Mouse (Mus musculus) hindbrain, postnatal 0 days (tissue): ENCODE measurements at regions not wholly inside any gene's neighbourhood (a gene's known extent, or its start where the extent isn't known, plus 50 kb on each side); places are given as distances from the start of the nearest gene placed in this dataset.

Experiments
- ATAC-seq: fragments of 200-750 bp; cut with Nextera tagmentation; 2 replicates; pipeline ENCODE4 v1.8.0; 2017; ENCODE audit warnings: mild to moderate bottlenecking, moderate TSS enrichment, moderate library complexity
- DNase-seq: peaks from one replicate; pipeline ENCODE4 v3.0.0-alpha.2; 2015; ENCODE audit warnings: low spot score
- H3K27ac ChIP-seq: fragments of 300-500 bp; sonication (generic); 2 replicates; pipeline ENCODE4 v1.5.1; 2014; ENCODE audit warnings: mild to moderate bottlenecking
- H3K27me3 ChIP-seq: fragments of 300-500 bp; sonication (generic); 2 replicates; pipeline ENCODE4 v1.6.1; 2014; ENCODE audit warnings: low read length, mixed read lengths; ENCODE audit not compliant: insufficient read depth
- H3K36me3 ChIP-seq: fragments of 300-500 bp; sonication (generic); 2 replicates; pipeline ENCODE4 v1.6.1; 2014; ENCODE audit warnings: low read length, mixed read lengths; ENCODE audit not compliant: insufficient read depth
- H3K4me1 ChIP-seq: fragments of 300-500 bp; sonication (generic); 2 replicates; pipeline ENCODE4 v1.6.1; 2014; ENCODE audit warnings: antibody characterized with exemption, low read length, mixed read lengths; ENCODE audit not compliant: insufficient read depth
- H3K4me2 ChIP-seq: fragments of 300-500 bp; sonication (generic); 2 replicates; pipeline ENCODE4 v1.6.1; 2014; ENCODE audit warnings: low read depth, mild to moderate bottlenecking, low read length, moderate library complexity, mixed read lengths
- H3K4me3 ChIP-seq: fragments of 300-500 bp; sonication (generic); 2 replicates; pipeline ENCODE4 v1.5.1; 2014; ENCODE audit warnings: low read length
- H3K9ac ChIP-seq: fragments of 300-500 bp; sonication (generic); replicated peaks from 2 replicates; pipeline ENCODE4 v1.6.1; 2014; ENCODE audit warnings: mild to moderate bottlenecking, low read length, moderate library complexity, mixed read lengths
- H3K9me3 ChIP-seq: fragments of 300-500 bp; sonication (generic); 2 replicates; pipeline ENCODE4 v1.6.1; 2016; ENCODE audit warnings: low read length, mixed read lengths
- CTCF ChIP-seq: IDR thresholded peaks from 2 replicates; pipeline ENCODE4 v1.5.1; 2016; ENCODE audit warnings: antibody characterized with exemption, control low read depth, low read depth
- WGBS: fragments of 180-500 bp; shearing (Covaris S2); extraction: QIAGEN DNeasy Blood & Tissue Kit; methylation state at CpG from one replicate; pipeline ENCODE4 v1.1.7; 2014; 5-methylcytosine and 5-hydroxymethylcytosine counted together

DNA sequence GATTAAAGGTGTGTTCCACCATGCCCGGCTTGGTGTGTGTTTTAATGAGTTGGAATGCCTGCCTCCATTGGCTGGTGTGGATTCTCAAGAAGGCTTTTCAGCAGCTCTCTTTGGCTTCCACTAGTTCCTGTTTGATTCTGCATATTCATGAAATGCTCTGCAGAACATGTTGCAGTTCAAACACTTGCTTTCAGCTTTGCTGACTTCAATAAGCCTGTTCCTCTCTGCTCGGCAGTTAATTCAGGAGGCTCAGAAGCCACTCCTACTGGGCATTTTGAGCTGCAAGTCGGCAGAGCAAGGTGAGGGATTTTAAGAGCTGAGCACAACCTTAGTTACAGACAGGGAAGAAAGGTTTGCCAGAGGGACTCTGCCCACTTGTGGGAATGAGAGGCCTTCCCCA is 153.1 kb upstream of the Ercc4 start:
- Histone ChIP-seq H3K4me1 (no peaks in the 10 kb centered on the region), H3K27ac (no peak overlapping the region), H3K27me3 (no peaks in the 10 kb centered on the region), H3K9me3 (no peaks in the 10 kb centered on the region), H3K9ac (no peak overlapping the region), H3K4me2 (no peak overlapping the region), H3K36me3 (no peaks in the 10 kb centered on the region), H3K4me3 (no peak overlapping the region)
- 67% methylated on average over 3 of the region's 3 CpGs for WGBS
- DNase-seq (peak; percentile 9), ATAC-seq (no peak)
- no peak for TF ChIP-seq CTCF

DNA sequence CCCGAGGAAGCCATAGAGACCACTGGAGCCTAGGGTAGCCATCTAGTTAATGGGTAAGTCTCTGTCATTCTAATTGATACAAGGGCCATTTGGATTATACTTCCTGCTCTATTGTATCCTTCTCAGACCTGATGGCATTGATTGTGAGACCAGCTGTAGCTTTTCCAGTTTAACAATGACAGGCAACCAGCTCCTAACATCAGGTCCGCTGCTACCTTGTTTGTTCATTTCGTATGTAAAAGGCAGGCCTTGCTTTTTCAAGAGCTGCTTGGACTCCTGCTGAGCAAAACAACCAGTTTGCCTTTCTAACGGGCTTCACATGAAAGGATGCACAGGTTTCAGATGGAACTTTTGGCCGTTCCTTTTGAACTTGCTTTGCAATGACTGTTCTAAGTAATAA is 148.6 kb upstream of the Ercc4 start:
- TF ChIP-seq CTCF, result no peak
- Histone ChIP-seq H3K27ac (no peak overlapping the region), H3K9ac (no peak overlapping the region), H3K4me3 (no peak overlapping the region), H3K4me2 (no peak overlapping the region), H3K36me3 (no peaks in the 10 kb centered on the region), H3K4me1 (no peaks in the 10 kb centered on the region), H3K9me3 (no peaks in the 10 kb centered on the region), H3K27me3 (no peaks in the 10 kb centered on the region)
- no peak for ATAC-seq
- DNase-seq, result no peak
- 44% methylated on average over 5 of the region's 5 CpGs for WGBS

DNA sequence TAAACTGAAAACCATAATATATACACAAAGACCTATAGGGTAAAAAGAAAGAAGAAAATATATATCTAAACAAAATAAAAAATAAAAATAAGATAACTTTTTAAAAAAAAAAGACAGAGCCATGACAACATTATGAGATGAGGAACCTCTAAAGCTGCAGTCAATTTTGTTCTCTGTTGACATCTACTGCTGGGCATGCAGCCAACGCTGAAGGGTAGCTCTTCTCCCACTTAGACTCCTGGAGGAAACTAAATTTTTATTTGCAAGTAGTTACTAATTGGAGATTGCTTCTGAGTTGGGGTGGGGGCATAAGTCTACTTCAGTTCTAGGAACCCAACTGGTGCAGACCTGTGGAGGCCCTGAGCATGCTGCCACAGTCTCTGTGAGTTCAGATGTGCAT is 126.8 kb upstream of the Ercc4 start:
- no peaks in the 10 kb centered on the region for H3K36me3 ChIP-seq
- H3K9ac ChIP-seq, result no peak overlapping the region
- no peak overlapping the region for H3K4me2 ChIP-seq
- no peak overlapping the region for H3K27ac ChIP-seq
- H3K27me3 ChIP-seq, result no peaks in the 10 kb centered on the region
- no peaks in the 10 kb centered on the region for H3K9me3 ChIP-seq
- WGBS, result 85% methylated on average over 1 of the region's 1 CpGs
- no peak for ATAC-seq
- no peak for TF ChIP-seq CTCF
- H3K4me1 ChIP-seq, result no peaks in the 10 kb centered on the region
- no peak overlapping the region for H3K4me3 ChIP-seq
- DNase-seq, result no peak

DNA sequence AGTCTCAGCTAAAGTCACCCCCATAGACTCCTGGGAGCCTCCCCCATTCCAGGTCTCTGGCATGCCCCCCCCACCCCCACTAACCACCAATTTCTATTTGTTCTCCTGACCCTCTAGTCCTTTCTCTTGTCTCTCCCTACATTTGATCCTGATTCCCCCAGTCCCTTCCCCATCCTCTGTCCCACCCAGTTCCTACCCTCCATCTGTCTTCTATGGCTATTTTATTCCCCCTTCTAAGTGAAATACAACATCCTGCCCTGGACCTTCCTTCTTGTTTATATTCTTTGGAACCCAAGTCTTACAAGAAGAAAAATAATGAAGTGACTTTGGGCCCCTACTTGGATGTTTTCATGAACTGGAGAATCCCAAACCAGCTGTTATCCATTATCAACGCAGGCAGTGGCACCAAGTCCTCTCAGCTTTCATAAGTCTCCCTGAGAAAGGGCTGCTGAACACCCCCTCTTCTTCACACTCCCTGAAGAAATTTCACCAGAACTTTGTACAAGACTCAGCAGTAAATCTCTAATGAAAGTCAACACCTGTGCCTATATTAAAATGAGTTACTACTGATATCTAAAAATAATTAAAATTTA is 108.1 kb upstream of the Ercc4 start:
- Histone ChIP-seq H3K27ac (no peak overlapping the region), H3K9ac (no peak overlapping the region), H3K36me3 (no peaks in the 10 kb centered on the region), H3K4me2 (no peak overlapping the region), H3K9me3 (no peaks in the 10 kb centered on the region), H3K27me3 (no peaks in the 10 kb centered on the region), H3K4me3 (no peak overlapping the region), H3K4me1 (no peaks in the 10 kb centered on the region)
- WGBS, result 71% methylated on average over 1 of the region's 1 CpGs
- no peak for TF ChIP-seq CTCF
- no peak for ATAC-seq
- no peak for DNase-seq

DNA sequence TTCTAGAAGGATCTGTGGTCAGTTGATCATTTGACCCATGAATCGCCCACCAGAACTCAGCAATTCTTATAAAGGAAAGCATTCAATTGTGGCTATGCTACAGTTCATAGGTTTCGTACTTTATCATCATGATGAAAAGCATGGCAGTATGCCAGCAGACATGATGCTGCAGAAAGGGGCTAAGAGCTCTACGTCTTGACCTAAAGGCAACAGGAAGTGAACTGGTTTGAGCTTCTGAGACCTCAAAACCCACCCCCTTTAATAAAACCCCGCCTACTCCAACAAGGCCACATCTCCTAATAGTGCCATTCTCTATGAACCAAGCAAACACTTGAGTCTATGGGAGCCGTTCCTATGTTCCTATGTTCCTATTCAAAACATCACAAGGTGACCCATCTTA is 96.6 kb upstream of the Ercc4 start:
- Histone ChIP-seq H3K36me3 (no peaks in the 10 kb centered on the region), H3K4me3 (no peak overlapping the region), H3K27me3 (no peaks in the 10 kb centered on the region), H3K9ac (no peak overlapping the region), H3K27ac (no peak overlapping the region), H3K4me2 (no peak overlapping the region), H3K4me1 (no peaks in the 10 kb centered on the region), H3K9me3 (no peaks in the 10 kb centered on the region)
- no peak for DNase-seq
- no peak for ATAC-seq
- TF ChIP-seq CTCF, result no peak
- WGBS, result 91% methylated on average over 5 of the region's 5 CpGs

DNA sequence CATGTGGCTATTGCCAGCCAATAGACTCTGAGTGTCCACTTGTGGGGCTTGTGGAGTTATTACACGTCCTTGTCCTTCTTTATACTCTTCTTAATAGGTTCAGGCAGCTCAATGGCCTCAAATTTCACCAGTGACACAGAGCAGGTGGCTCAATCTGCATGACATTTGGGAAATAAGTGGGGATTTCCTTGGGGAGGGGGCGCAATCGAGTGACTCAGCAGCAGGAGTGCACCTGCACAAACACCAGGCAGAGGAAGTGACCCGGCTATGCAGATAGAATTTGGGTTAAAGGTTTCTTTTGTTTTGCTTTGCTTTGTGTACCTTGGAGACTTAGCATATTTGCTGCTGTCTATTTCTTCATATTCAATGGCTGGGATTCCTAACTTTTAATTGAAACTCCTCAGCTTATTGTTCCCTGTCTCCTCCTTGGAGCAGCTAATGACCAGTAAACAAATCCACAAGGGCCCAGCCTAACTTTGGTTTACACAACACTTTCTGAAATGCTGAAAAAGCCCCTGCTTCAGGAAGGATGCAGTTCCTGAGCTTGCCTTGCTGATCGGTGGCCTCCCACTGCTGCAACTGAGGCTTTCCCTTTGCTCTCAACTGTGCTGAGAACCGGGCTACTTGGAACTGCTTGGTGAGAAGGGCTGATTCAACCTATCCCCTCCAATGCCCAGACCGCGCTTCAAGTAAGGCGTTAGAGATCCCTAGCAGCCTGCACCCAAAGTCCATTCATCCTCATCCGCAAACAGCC is 95.4 kb upstream of the Ercc4 start:
- Histone ChIP-seq H3K4me1 (no peaks in the 10 kb centered on the region), H3K36me3 (no peaks in the 10 kb centered on the region), H3K9me3 (no peaks in the 10 kb centered on the region), H3K4me2 (no peak overlapping the region), H3K27ac (no peak overlapping the region), H3K4me3 (no peak overlapping the region), H3K27me3 (no peaks in the 10 kb centered on the region), H3K9ac (no peak overlapping the region)
- TF ChIP-seq CTCF, result no peak
- DNase-seq, result no peak
- 0 out of 2 replicates have a peak, but pooled peaks have one; percentile 51 for ATAC-seq
- WGBS, result 59% methylated on average over 10 of the region's 10 CpGs

DNA sequence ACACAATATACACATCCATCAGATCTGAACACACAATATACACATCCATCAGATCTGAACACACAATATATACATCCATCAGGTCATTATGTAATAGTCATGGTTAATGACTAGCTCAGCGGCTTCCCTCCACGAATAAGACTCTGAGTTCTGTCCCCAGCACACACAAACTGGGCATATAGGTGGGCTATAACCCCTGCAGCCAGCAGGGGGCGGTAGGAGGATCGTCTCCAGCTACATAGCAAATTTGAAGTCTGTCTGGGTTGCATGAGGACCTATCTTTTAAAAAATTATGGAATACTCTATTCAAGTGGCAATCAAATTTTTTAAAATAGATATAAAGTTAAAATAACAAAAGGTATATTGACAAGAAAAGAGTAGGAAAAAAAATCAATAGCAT is 86.6 kb upstream of the Ercc4 start:
- H3K36me3 ChIP-seq, result no peaks in the 10 kb centered on the region
- WGBS, result 58% methylated on average over 4 of the region's 4 CpGs
- peak; percentile 60 for TF ChIP-seq CTCF
- no peak overlapping the region for H3K4me3 ChIP-seq
- no peak overlapping the region for H3K27ac ChIP-seq
- no peaks in the 10 kb centered on the region for H3K27me3 ChIP-seq
- H3K9me3 ChIP-seq, result no peaks in the 10 kb centered on the region
- H3K4me2 ChIP-seq, result no peak overlapping the region
- ATAC-seq (no peak), DNase-seq (no peak)
- no peaks in the 10 kb centered on the region for H3K4me1 ChIP-seq
- no peak overlapping the region for H3K9ac ChIP-seq
